Mouse (Mus musculus) testis, postnatal 14 days (tissue): ENCODE data around the gene Ddx4.

ENCODE experiments used
- DNase-seq: peaks from one replicate; pipeline ENCODE4 v3.0.0; 2021; ENCODE audit warnings: low spot score

The Ddx4 gene

DNA sequence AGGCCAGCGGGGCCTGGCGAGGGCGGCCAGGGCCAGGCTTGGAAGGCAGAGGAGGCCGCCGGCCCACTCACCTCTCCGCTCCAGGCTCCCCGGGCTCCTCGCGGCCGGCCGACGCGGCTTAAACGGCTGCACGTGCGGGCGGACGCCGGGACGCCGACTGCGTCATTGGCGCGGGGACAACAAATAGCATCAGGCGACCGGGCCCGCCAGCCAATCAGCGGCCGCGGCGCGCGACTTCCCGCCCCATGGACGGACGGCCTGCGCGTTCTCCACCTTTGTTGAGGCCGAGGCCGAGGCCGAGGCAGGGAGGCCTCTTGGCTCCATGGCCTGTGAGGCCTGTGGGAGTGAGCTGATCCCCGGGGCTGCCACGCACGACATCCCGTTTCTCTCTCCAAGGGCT, at the start of gene Ddx4:
Gene Ddx4 (minus strand): TSS at position 271 of the 400 bp plus-strand sequence.
- DNase-seq, result peak; percentile 95

DNA sequence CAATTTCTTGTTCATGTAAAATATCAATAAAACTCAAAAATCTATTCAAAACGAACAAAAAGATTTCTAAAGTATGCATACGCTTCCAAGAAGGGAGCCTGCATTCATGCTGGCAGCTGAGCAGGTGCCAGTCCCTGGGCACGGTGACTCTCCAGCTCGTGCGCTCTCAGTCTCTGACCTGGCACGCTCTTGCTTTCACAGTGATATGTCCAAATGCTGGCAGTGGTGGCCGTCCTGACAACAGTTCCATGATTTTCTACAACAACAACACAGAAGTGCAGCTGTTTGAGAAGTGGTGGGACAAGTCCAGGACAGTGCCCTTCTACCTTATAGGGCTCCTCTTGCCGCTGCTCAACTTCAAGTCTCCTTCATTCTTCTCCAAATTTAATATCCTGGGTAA, 49.0 kb upstream of the Ddx4 start:
- DNase-seq, result no peak

DNA sequence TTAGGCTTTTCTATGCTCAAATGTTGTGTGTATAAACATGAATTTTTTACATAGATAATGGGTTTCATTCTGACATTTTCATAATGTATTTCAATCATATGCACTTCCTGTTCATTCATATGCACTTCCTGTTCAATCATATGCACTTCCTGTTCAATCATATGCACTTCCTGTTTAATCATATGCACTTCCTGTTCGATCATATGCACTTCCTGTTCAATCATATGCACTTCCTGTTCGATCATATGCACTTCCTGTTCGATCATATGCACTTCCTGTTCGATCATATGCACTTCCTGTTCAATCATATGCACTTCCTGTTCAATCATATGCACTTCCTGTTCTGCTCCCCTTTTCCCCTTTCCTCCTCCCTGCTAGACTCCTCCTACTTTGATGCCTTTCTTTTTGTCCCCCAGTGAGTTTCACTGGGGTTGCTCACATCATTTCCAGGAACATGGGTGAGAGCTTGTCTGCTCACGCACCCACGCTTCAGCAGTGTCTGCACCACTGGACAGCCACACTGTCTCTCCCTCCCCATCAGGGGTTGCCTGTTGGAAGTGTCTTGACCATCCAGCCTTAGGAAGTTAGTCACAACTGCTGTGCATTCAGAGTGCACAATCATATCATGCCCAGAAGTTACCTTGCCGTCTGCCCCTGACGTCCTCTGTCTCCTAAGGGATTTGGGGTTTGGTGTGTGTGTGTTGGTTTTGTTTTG, 43.4 kb upstream of the Ddx4 start:
- DNase-seq, result no peak

DNA sequence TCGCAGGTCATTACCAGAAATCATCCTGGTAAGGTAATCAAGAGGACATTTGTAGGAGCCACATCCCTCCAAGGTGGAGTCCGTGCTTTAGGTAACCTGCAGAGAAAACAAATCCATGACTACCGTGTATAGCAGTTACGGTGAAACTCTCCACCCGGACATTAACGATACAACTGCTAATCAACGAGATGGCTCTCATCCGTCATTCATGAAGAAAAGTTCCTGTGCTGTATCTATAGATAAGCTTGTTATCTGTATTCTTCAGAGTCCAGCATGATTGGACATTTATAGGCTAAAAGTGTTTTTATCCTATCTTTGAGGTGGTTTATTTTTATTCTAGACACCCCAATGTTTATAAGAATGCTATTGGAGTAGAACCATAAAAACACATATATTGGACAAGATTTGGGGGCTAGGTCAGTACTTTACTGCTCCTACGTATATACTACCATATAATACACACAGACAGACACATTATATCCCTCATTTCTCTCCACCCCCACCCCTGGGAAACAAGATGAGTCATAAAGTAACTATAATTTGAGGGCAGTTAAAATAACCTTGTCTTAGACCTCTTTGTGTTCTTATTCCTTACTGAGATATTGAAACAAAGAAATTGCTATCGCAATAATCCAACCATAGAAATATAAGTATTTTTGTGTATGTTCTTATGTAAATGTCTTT, 40.7 kb upstream of the Ddx4 start:
- DNase-seq, result no peak

DNA sequence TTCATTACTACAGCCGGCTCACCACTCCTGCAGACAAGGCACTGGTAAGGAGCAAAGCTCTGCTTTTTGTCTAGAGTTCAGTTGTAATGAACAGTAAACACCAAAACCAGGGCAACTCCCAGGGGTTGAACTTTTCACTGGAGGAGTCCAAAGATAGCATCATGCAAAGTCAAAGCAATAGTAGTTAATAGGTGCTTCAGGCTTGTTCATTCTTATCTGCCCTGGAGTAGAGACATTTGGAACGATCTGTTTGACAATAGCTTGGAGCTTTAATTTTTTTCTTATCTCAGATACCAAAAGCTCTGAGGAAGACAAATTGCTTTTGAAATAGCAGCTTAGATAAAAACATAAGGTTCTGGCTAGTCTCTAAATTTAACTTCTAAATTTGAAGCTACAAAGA, 33.9 kb upstream of the Ddx4 start:
- no peak for DNase-seq

DNA sequence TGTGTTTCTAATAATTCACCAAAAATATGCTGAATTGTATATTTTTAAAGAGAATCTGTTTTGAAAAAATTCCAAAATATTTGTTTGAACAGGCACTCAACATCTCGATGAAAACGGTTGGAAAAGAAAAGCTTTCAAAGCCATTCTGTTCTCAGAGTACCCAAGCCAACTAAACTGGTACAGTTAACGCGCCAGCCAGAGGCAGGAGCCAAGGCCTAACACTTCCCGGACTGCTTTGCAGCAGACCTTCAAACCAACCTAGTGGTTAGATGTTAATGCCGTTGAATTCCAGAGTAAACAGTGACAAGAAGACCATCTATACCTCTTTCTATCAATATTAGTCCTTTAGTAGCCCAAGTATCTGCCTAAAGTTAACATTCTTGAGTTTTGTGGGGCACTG, 31.7 kb upstream of the Ddx4 start:
- DNase-seq, result no peak

DNA sequence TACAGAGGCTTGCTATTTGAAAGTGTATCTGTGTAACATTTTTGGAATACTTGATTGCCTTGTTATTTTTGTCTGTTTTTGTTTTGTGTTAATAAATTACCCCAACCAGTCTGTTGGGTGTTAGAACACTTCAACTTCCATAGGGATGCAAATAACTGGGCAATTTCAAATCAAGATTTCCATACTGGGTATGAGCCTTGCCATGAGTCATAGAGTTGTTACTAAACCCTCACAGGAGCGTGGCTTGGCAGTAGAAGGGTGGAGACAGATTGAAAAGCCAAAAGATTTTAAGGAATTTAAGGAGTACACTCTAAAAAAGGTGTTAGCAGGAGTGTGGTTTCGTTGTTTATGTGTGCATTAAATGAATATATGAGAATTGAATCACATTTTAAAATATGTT, 31.0 kb upstream of the Ddx4 start:
- DNase-seq, result no peak

DNA sequence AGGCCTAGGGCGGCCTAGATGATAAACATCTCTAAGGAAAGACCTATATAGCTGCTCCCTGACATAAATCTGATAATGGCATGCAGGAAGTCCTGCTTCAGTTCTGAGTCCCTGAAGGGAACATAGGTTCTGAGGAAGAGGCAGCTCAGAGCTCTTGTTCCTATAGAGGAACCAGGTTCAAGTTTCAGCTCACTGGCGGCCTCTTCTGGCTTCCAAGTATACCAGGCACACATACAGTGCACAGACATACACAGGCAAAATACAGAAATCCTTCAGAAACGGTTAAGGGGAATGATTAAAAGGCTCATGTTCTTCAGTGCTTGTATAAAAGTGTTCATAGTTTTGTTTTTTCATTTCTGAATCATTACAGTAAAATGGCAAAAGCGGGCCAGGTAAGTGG, 25.9 kb upstream of the Ddx4 start:
- no peak for DNase-seq

DNA sequence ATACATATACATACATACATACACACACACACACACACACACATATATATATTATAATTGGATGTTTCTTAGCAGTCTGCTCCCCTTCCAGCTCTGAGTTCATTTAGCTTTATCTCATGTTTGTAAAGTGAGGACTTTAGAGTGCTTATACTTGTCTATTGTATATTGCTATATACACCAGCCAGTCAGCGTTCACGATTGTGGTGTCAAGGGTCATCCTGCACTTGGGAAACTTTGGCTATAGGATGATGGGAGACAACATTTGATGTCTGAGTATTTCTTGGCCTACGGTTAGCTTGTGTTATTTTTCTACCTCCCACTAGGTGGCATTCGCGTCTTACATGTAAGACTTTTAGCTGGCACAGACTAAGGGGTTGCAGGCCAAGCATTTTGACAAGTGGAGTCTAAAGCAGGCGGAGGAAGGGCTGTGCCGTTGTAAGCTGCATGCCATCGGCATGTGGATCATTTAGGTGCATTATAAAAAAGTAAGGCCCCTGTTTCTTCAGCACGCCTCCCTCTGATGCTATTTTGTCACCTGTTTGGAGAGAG, 21.7 kb upstream of the Ddx4 start:
- no peak for DNase-seq

DNA sequence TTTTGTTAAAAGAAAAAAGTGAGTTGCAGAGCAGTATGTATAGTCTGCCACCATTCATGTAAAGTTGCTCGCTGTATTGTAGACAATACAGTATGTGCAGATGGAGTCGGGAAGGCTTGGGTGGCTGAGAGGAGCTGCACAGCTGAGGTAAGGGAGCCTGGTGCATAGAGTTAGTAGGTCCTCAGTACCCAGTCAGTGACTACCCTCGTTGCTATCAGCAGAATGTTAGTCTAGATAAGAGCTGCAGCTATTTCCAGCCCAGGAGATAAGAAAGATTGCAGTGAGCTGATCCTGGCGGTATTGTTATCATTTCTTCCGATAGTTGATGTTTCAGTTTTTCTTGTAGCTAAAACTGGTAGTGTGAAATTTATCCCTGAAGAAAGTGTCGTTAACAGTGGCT, 20.5 kb upstream of the Ddx4 start:
- no peak for DNase-seq

DNA sequence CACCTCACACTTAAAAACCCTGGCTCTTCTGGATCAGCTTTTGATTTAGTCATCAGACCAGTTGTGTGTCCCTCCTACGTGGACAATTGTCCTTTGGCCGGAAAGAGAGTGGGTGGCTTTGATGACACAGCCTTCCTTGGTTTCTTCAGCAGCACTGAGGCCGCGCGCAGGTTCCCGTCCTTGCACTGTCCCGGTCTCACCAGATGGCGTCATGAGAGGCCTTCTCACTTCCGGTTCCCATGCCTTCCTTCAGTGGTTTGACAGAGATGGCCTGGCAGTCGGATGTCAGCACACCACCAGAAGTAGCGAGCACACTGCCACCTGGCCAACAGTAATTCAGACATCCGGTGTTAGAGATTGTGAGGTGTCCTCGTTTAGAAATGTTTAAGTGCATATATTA, 19.4 kb upstream of the Ddx4 start:
- no peak for DNase-seq

DNA sequence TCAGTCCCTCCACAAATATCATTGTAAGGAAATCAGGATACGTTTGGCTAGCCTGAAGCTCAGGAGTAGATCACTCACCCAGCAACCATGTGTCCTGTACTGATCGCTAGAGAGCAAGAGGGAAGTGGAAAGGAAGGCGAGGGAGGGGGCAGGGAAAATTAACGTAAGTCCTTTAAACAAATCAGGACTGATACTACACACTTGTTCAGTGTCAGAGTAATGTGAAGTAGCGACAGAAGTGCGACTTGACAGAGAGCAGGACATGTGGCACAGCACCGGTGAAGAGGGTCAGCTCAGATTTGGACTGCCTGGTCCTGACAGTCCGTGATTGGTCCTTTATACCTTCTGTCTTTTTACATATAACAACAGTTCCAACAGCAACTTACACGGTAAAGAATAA, 14.9 kb upstream of the Ddx4 start:
- DNase-seq, result no peak

DNA sequence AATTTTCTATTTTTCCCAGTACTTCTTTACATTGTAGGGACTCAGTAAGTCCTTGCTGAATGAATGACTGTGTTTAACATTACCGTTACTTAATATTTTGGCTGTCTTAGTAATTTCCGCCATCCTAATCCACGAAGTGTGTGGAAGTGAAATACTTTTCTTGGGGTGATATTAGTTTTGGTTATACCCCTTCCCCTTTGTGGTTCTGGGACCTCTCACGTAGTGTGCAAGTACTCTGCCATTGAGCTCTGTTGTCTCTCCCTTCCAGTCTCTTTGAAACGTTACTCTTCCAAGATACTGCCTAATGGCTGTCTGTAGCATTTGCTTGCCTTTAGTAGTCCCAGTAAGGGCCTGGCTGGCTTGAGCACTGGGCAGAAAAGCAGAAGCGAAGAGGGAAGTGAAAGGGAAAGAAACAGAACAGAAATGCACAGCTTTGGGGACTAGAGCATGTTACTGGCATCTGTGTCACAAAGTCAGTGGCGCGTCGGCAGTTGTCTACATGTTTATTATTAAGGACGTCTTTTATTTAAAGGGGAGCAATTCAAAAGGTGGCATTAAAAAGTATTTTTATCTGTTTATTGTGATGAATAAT, 14.3 kb upstream of the Ddx4 start:
- DNase-seq, result no peak

DNA sequence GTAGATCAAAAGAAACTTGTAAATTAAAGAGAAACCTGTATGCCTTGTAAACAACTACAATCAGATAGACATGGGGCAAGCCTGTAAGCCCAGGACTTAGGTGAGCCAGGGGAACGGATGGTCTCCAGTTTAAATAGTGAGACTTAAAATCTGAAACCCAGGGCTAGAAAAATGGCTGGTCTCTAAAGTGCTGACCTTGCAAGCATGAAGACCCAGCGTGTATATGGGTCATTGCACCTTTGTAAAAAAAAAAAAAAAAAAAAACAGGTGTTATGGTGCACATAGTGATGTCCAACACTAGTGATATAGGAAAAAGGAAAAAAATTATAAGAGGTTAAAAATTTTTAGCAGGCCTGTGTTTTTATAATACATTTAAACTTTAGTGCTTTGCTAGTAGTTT, 9.4 kb upstream of the Ddx4 start:
- no peak for DNase-seq

DNA sequence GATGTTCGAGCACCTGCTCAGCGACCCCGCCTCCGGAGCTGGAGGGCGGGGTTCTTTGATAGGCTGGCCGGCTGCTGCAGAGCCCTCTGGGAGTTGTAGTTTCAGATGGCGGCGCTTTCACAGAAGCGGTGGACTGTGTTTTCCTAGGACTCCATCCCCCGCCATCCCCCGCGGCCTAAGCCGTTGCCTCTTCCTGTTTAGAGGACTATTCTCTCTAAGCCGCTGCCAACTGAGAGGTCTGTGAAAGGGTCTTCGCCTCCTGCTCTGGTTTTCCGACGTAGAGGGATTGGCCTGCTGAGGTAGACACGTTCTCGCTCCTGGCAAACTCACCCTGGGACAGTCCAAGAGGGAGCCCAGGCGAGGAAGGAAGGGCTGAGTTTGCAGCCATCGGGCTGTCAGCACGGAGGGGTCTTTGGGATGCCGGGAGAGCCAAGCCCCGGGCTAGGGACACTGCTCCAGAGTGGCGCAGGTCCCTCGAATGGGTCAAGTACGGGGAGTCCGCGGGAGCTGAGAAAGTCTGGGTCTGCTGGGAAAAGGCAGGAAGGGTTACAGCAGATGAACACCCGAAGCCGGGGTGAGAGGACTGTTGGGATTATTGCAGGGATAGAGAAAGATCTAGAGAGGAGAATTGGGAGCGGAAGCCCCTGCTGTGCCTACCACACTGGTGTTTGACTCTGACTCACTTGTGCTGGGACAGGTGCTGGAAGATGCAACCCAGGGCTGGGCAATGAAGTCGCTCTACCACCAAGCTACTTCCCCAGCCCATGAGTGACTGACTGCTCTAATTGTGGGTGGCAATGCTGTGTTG, 8.5 kb upstream of the Ddx4 start, which contains the start of gene Slc38a9:
Gene Slc38a9 (plus strand): TSS at position 178 of the 808 bp plus-strand sequence.
- DNase-seq, result peak; percentile 94

DNA sequence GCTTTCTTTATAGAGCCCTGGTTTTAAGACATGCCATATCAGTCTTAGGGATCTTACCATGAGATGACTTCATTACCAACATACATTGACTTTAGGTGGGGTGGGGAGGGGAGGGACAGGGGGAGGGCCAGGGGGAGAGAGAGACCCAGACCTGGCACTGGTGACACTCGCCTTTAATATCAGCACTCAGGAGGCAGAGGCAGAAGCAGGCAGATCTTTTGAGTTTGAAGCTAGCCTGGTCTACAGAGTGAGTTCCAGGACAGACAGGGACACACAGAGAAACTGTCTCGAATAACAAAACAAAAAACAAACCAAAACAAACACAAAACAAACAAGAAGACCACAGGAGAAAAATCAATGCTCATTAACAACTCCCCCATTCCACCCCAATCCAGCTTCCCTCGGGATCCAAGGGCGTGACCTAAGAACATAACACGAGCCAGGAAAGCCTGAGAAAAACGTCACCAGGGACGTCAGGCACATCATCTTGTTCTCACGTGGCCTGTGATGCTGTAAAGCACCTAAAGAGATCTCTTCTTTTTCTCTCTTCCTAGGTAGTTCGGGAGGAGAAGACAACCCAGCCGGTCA, 7.8 kb upstream of the Ddx4 start:
- no peak for DNase-seq

DNA sequence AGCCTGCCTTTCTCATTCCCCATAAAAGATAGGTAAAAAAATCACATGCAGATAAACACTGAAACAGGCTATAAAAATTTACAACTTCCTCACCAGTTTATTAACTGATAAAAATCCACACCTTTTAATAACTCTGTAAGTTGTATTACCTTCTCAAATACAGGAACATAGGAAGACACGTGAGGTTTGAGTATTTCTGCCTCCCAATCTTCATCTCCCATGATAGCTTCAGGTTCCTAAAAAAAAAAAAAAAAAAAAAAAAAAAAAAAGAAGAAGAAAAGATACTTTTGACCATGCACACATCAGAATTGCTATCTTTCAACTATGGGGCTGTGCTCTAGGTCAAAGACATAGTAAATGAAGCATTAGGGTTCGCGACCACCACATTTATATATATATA, 1.1 kb downstream of the Ddx4 start:
- no peak for DNase-seq

DNA sequence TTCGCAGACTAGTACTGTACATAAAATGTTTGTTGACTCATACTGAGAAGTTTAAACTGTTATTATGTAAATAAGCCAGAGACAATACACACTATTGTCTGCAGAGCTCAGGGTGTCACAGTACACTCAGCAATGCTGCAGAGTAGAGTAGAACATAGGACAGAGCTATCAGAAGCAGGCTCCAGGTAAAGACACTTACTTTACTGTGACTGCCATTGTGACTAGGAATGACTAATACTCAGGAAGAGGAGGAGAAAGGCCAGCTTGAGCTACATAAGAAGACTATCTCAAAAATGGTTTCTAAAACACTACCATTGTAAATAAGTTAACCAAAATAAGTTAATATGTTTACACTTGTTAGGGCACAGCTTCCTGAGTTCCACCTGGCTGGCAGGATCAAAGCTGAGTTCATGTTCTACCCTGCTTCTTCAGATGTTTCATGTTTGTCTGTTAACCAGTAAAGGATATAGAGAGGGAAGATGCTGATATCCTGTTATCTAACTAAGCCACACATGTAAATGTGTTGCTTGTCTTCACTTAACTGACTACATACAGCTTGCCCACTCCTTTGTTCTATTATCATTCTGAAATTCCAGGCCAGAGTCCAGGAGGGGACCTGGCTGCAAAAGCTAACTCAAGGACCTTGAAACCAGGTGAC, 6.6 kb downstream of the Ddx4 start:
- no peak for DNase-seq

DNA sequence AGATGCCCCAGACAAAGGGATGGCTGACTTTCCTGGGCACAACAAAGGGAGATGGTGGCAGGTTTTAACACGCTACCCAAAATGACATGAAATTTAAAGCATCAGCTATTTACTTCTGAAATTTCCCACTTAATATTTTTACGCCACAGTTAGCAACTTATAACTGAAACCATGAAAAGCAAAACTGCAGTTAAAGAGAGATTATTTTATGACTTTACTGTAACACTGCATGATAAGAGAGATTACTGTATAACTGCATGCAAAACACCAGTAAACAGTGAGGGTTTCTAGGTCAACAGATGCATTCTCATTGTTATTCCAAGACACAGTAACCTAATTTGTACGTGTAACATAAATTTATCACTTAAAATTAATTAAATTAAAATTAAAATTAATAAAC, 7.3 kb downstream of the Ddx4 start:
- no peak for DNase-seq

DNA sequence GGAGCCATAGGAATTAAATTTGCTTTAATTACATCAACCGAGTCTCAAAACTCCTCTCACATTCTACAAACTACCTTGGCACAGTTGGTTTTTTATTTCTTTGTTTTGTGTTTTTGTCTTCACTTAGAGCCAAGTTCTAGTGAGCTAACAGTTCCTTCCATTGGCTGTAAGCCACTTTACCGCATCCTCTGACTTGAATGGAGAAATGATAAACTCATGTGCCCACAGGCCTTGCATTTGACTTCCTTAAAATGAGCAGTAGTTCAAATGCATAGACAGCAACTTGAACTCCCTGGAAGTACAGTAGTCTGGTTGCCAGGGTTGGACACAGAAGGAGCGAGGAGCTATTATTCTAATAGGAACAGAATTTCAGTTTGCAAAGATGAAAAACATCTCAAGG, 9.4 kb downstream of the Ddx4 start:
- no peak for DNase-seq

DNA sequence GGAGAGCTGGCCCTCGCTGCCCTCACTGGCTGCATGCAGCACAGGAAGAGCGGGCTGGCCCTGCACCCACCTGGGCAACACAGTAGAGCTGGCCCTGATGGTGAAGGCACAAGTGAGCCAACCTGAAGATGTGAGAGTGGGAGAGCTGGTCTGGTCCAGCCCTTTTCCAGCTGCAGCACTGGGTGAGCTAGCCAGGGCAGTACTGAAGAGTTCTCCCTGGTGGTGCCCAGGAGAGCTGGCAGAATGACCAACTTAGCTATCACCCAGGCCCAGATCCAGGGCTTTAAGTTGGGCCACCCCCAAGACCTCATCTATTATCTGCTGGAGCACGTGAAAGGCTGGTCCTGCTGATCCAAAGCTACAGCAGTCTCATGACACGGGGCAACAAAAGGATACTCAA, 13.2 kb downstream of the Ddx4 start:
- DNase-seq, result no peak

DNA sequence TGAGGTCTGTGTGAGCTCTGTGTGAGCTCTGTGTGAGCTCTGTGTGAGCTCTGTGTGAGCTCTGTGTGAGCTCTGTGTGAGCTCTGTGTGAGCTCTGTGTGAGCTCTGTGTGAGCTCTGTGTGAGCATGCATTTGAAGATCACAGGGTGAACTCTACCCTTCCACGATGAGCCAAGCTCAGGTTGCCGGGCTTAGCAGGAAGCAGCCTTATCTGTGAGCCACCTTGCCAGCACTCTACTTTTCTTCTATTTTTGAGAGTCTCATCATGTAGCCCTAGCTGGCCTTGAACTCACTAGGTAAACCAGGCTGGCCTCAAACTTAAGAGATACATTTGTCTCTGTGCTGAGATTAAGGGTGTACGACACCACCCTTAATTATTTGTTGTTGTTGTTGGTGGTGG, 15.8 kb downstream of the Ddx4 start:
- DNase-seq, result no peak
